Mouse (Mus musculus) liver, embryonic 15.5 days (tissue): ENCODE measurements around the gene AI837181. TPM values are rescaled to one million over a fixed set of nuclear protein-coding genes. Genes with fewer than 3 reads are reported as not detected.

ENCODE experiments used
- ATAC-seq: fragments of 200-750 bp; cut with Nextera tagmentation; 2 replicates; pipeline ENCODE4 v1.8.0; 2017; ENCODE audit warnings: moderate number of reproducible peaks, mild to moderate bottlenecking, moderate library complexity; ENCODE audit not compliant: insufficient read depth
- H3K27ac ChIP-seq: fragments of 300-500 bp; sonication (generic); replicated peaks from 2 replicates; pipeline ENCODE4 v1.5.1; 2015; ENCODE audit warnings: mild to moderate bottlenecking, inconsistent platforms
- H3K27me3 ChIP-seq: fragments of 300-500 bp; sonication (generic); 2 replicates; pipeline ENCODE4 v1.6.1; 2015; ENCODE audit warnings: mild to moderate bottlenecking, inconsistent platforms
- H3K36me3 ChIP-seq: fragments of 300-500 bp; sonication (generic); replicated peaks from 2 replicates; pipeline ENCODE4 v1.6.1; 2015; ENCODE audit warnings: moderate library complexity, mild to moderate bottlenecking, inconsistent platforms
- H3K4me1 ChIP-seq: fragments of 300-500 bp; sonication (generic); replicated peaks from 2 replicates; pipeline ENCODE4 v1.6.1; 2015; ENCODE audit warnings: inconsistent platforms
- H3K4me2 ChIP-seq: fragments of 300-500 bp; sonication (generic); 2 replicates; pipeline ENCODE4 v1.6.1; 2015; ENCODE audit warnings: moderate library complexity, mild to moderate bottlenecking, inconsistent platforms
- H3K4me3 ChIP-seq: fragments of 300-500 bp; sonication (generic); replicated peaks from 2 replicates; pipeline ENCODE4 v1.5.1; 2015; ENCODE audit warnings: mild to moderate bottlenecking, inconsistent platforms
- H3K9ac ChIP-seq: fragments of 300-500 bp; sonication (generic); 2 replicates; pipeline ENCODE4 v1.6.1; 2015; ENCODE audit warnings: moderate library complexity, mild to moderate bottlenecking, inconsistent platforms
- H3K9me3 ChIP-seq: fragments of 300-500 bp; sonication (generic); replicated peaks from 2 replicates; pipeline ENCODE4 v1.6.1; 2016; ENCODE audit warnings: inconsistent platforms
- WGBS: fragments of 180-500 bp; shearing (Covaris S2); methylation state at CpG from one replicate; pipeline ENCODE4 v1.1.7; 2015; ENCODE audit warnings: mixed read lengths; ENCODE audit not compliant: insufficient replicate concordance; 5-methylcytosine and 5-hydroxymethylcytosine counted together
- polyA plus RNA-seq: library from polyadenylated mRNA; unstranded; fragments of >200 nt; fragmentation: Nextera tagmentation; extraction: Ambion mirVana; gene quantifications from 2 replicates; pipeline ENCODE4 v1.2.1, GENCODE M21; 2015

AI837181 gene
- polyA plus RNA-seq, 1 experiment from 2014 or later = 17.6 TPM

DNA sequence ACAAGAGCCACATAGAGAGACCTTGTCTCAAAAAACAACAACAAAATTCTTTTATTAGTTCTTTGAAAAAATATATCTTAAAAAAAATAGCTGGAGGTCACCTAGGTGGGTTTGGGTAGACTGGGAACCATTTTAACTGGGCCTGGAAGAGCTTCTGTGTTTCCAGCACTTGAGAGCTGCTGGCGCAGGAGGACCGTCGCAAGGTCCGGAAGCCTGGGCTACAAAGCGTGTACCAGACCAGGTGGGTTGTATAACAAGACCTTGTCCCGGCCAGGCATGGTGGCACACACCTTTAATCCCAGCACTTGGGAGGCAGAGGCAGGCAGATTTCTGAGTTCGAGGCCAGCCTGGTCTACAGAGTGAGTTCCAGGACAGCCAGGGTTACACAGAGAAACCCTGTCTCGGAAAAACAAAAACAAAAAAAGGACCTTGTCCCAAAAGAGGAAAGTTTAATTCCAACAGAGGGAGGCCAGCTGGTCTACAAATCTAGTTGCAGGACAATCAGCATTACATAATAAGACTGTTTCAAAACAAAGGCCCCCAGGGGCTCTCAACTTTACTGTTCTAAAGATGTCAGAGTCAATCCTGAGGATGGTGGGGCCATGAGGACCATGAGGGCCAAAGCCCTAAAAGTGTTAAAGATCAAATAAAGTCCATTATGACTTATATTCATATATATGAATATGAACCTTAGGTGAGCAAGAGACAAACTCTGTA lies 6.0 kb upstream of the AI837181 start:
- Histone ChIP-seq H3K4me1 (peaks cover 18% of the 10 kb centered on the region), H3K27me3 (no peaks in the 10 kb centered on the region), H3K36me3 (peaks cover 35% of the 10 kb centered on the region), H3K9ac (no peak overlapping the region), H3K9me3 (no peaks in the 10 kb centered on the region), H3K27ac (no peak overlapping the region), H3K4me2 (no peak overlapping the region), H3K4me3 (no peak overlapping the region)
- 81% methylated on average over 8 of the region's 8 CpGs for WGBS
- no peak for ATAC-seq

DNA sequence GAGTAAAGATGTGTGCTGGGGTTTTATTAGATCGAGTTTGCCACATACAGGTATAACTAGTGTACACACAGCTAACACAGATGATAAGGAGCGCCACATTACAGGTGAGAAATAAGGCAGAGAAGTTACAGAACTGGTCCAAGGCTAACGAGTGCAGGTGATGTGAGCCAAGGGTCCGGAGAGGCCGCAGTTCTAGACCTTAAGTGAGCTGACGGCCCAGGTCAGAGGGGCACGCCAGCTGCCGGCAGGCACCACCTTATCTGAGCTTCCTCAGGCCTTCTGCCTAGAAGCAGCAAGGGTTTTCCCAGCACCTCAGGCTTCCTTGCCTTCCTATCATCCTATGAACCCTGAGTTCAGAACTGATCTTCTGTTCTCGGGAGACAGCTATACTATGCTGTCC lies 5.3 kb upstream of the AI837181 start:
- H3K36me3 ChIP-seq = peaks cover 35% of the 10 kb centered on the region
- no peak overlapping the region for H3K27ac ChIP-seq
- ATAC-seq = no peak
- H3K4me1 ChIP-seq = peaks cover 19% of the 10 kb centered on the region
- 60% methylated on average over 9 of the region's 9 CpGs for WGBS
- H3K9me3 ChIP-seq = no peaks in the 10 kb centered on the region
- no peak overlapping the region for H3K9ac ChIP-seq
- no peak overlapping the region for H3K4me2 ChIP-seq
- H3K4me3 ChIP-seq = no peak overlapping the region
- H3K27me3 ChIP-seq = no peaks in the 10 kb centered on the region

DNA sequence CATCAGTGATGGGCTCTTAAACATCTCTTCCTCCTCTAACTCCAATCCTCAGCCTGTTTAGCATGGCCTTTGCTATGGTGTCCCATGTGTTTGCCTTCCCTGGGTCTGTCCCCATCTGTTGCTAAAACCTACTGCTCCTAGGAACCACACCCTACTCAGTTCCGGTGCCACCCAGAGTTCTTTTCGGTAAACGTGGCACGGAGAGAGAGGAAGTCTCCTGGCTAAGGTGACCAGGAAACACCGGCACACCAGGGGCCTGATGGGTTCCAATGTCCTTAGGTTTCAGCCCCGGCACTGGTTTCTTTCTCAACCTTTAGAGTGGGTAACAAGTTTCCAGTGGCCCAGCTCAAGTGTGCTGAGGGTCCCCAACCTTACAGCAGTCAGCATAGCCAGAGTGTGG lies 4.4 kb upstream of the AI837181 start:
- Histone ChIP-seq H3K4me2 (no peak overlapping the region), H3K4me1 (peaks cover 21% of the 10 kb centered on the region), H3K27me3 (no peaks in the 10 kb centered on the region), H3K9ac (no peak overlapping the region), H3K4me3 (no peak overlapping the region), H3K36me3 (peaks cover 35% of the 10 kb centered on the region), H3K27ac (no peak overlapping the region), H3K9me3 (no peaks in the 10 kb centered on the region)
- ATAC-seq = no peak
- 77% methylated on average over 6 of the region's 6 CpGs for WGBS

DNA sequence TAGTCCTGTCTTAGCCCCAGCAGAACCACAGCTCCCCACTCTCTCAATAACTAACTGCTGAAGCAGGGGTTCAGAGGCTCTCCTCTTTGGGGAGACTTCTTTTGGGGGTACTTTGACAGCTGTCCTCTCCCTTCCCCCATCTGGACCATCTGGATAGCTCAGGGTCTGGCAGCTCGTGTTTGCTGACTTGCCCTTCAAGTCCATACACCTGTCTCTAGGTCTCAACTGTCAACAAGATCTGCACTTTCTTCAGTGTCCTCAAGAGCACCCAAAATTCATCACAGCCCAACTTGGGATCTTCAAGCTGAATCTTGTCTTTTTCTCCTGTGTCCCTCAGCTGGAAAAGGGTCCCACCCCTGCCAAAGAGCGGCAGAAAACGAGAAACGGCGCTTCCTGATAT lies 3.2 kb upstream of the AI837181 start:
- no peaks in the 10 kb centered on the region for H3K9me3 ChIP-seq
- peaks cover 33% of the 10 kb centered on the region for H3K4me1 ChIP-seq
- peaks cover 44% of the 10 kb centered on the region for H3K36me3 ChIP-seq
- H3K27me3 ChIP-seq = no peaks in the 10 kb centered on the region
- no peak overlapping the region for H3K4me3 ChIP-seq
- no peak overlapping the region for H3K27ac ChIP-seq
- H3K9ac ChIP-seq = no peak overlapping the region
- WGBS = 81% methylated on average over 5 of the region's 5 CpGs
- no peak for ATAC-seq
- no peak overlapping the region for H3K4me2 ChIP-seq

DNA sequence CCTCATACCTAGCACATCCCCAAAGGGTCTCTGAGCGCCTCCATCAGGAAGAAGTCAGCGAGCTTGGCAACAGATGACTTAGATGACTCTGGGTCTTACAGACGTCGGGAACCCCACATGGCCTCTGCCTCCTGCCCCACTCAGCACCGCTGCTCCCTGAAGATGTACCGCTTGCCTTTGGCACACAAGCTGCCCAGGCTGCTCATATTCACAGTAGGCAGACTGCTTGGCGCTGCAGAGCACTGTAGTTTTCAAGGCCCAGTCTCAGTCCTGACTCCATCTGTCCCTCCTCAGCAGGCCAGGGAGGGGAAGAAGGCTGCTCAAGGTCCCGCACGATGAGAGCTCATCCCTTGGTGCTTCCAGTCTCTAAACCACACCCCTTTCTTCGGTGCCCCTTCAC lies 2.7 kb upstream of the AI837181 start:
- Histone ChIP-seq H3K27ac (no peak overlapping the region), H3K27me3 (no peaks in the 10 kb centered on the region), H3K4me2 (no peak overlapping the region), H3K9ac (no peak overlapping the region), H3K4me1 (peaks cover 35% of the 10 kb centered on the region), H3K36me3 (peaks cover 49% of the 10 kb centered on the region), H3K9me3 (no peaks in the 10 kb centered on the region), H3K4me3 (no peak overlapping the region)
- 84% methylated on average over 10 of the region's 10 CpGs for WGBS
- no peak for ATAC-seq

DNA sequence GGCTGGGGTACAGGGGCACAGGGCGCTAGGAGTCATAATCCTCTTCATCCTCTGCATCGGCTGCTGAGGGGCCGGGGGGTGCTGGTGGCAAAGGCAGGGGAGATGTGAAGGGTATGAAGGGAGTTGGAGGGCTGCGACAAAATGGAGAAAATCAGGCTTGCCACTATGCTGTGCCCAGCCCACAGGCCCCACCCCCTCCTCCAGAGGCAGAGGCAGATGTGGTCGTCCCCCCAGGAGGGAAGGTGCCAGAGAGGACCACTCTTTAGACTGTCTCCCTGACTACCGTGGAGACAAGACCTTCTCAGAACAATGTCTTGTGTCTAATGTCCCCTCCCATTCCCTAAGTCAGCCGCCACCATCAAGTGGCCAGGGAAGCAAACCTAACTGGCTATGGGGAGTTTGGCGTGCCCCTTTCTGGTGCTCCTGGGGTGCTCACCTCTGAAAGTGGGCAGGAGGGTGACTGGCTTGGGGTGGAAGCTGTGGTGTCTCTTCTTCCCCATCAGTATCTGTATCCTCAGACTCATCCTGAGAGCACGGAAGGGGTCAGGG lies 2.0 kb upstream of the AI837181 start:
- Histone ChIP-seq H3K4me2 (peak overlapping the region; percentile 98), H3K27ac (no peak overlapping the region; the same call in 1 of the 2 replicates), H3K36me3 (peaks cover 45% of the 10 kb centered on the region), H3K9me3 (no peaks in the 10 kb centered on the region), H3K4me1 (peaks cover 35% of the 10 kb centered on the region), H3K9ac (peak overlapping the region; percentile 85; the same call in 1 of the 2 replicates), H3K4me3 (peak overlapping the region; percentile 91; the same call in 1 of the 2 replicates), H3K27me3 (no peaks in the 10 kb centered on the region)
- no peak for ATAC-seq
- 77% methylated on average over 9 of the region's 9 CpGs for WGBS

DNA sequence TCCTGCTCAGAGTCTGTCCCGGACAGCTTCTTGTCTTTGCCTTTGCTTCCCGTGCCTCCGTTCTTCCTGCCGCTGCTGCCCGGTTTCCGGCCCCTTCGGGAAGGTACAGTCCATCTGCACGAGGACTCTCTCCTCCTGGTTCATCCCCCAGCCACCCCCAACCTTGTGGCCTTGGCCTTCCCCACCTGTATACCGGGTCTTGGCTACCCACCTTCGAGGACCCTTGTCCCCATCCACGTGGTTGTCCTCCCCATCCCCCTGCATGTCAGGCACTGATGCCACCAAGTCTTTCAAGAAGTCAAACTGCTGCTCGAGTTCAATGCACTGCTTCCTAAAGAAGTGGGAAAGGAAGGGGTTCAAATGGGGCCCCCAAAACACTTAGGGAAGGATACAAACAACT lies 1.4 kb upstream of the AI837181 start:
- Histone ChIP-seq H3K27me3 (no peaks in the 10 kb centered on the region), H3K9me3 (no peaks in the 10 kb centered on the region), H3K27ac (peak overlapping the region; percentile 92), H3K4me1 (peaks cover 35% of the 10 kb centered on the region), H3K9ac (peak overlapping the region; percentile 85; the same call in 1 of the 2 replicates), H3K36me3 (peaks cover 41% of the 10 kb centered on the region), H3K4me2 (peak overlapping the region; percentile 98), H3K4me3 (peak overlapping the region; percentile 91)
- no peak for ATAC-seq
- WGBS = 63% methylated on average over 12 of the region's 12 CpGs

DNA sequence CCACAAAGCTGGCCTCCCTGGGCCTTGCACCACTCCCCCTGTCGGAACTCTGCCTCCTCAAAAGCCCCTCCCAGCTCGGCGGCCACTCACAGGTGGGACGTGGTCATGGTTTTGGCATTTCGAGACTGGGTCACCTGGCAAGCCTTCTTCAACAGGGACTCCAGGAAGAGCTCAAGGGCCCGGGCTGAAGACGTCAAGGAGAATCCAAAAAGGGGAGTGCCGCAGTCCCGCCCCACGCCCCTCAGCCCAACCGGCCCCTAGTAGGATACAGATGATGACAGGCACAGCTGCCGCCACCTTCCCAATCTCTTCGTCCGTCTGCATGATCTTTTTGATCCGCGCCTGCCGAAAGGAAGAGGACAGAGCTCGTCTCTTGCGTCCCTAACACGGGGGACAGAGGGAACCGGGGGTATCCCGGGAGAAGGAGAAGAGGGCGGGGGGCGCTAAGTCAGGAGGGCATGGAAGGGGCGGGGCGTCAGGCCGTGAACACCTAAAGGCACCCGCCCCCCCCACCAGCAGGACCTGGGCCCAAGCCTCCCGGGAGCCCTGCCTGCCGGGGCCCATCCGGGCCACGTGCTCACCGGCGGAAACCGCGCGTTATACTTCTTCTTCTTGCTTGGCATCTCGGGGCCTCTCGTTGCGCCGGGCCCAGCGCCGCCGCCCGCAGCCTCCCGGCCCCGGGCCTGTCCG lies 707 bp upstream of the AI837181 start:
- peak overlapping the region; percentile 98 for H3K4me2 ChIP-seq
- H3K36me3 ChIP-seq = peaks cover 41% of the 10 kb centered on the region
- H3K9me3 ChIP-seq = no peaks in the 10 kb centered on the region
- H3K9ac ChIP-seq = peak overlapping the region; percentile 85
- peak; percentile 46 for ATAC-seq
- peak overlapping the region; percentile 91 for H3K4me3 ChIP-seq
- peak overlapping the region; percentile 92 for H3K27ac ChIP-seq
- under 1% methylated on average over 37 of the region's 48 CpGs for WGBS
- H3K4me1 ChIP-seq = peaks cover 35% of the 10 kb centered on the region
- no peaks in the 10 kb centered on the region for H3K27me3 ChIP-seq

DNA sequence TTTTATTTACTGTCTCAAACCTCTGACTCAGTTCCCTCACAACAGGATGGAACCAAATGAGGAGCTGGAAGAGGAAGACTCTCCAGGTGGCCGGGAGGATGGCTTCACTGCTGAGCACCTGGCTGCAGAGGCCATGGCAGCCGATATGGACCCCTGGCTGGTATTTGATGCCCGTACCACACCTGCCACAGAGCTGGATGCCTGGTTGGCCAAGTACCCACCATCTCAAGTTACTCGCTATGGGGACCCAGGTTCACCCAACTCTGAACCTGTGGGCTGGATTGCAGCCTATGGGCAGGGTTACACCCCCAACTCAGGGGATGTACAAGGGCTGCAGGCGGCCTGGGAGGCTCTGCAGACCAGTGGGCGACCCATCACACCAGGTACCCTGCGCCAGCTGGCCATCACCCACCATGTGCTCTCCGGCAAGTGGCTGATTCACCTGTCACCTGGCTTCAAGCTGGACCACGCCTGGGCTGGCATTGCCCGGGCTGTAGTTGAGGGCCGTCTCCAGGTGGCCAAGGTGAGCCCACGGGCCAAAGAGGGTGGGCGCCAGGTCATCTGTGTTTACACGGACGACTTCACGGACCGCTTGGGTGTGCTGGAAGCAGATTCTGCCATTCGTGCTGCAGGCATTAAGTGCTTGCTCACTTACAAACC lies 1.1 kb downstream of the AI837181 start:
- Histone ChIP-seq H3K36me3 (peaks cover 31% of the 10 kb centered on the region), H3K4me1 (peaks cover 35% of the 10 kb centered on the region), H3K27ac (peak overlapping the region; percentile 85), H3K9me3 (no peaks in the 10 kb centered on the region), H3K4me3 (peak overlapping the region; percentile 91), H3K4me2 (peak overlapping the region; percentile 98), H3K9ac (peak overlapping the region; percentile 94), H3K27me3 (no peaks in the 10 kb centered on the region)
- 78% methylated on average over 18 of the region's 18 CpGs for WGBS
- no peak for ATAC-seq

DNA sequence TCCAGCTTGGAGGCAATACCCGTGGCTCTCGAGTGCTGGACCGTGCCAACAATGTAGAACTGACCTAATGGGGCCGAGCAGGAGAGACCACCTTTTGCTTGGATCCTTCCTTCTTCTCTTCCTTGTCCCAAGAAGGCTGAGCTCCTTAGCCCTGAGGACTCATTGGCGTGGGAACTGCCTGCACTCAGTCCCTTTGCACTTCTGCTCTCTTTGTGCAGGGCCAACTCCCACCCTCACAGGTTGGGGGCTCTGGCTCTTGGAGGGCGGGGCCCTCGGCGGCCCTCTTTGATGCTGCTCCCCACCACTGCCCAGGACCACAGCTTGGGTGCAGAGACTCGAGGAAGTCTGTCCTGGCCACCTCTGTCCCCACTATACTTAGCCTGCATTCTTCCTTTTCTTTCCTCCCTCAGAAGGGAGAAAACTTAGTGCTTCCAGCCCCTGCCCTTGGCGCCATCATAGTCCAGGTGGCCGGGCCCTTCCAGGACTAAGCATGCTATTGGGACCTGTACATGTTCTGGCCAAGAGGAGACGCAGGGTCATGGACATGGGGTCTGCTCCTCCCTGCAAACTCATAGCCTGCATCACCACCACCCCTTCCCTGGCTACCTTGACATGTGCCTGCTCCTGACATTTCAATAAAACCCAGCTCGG lies 1.8 kb downstream of the AI837181 start:
- peaks cover 35% of the 10 kb centered on the region for H3K4me1 ChIP-seq
- peaks cover 30% of the 10 kb centered on the region for H3K36me3 ChIP-seq
- peak overlapping the region; percentile 91; the same call in 1 of the 2 replicates for H3K4me3 ChIP-seq
- H3K27ac ChIP-seq = no peak overlapping the region
- H3K9me3 ChIP-seq = no peaks in the 10 kb centered on the region
- WGBS = 77% methylated on average over 13 of the region's 13 CpGs
- no peaks in the 10 kb centered on the region for H3K27me3 ChIP-seq
- peak overlapping the region; percentile 98; the same call in 1 of the 2 replicates for H3K4me2 ChIP-seq
- no peak overlapping the region; the same call in 1 of the 2 replicates for H3K9ac ChIP-seq
- ATAC-seq = no peak
